Mouse (Mus musculus): ENCODE measurements around the gene Il3.
"Not testable (repeated sequence)": the region's sequence is repeated elsewhere in the genome, so short reads cannot be mapped to it uniquely, and the experiment has no call there.

Gene Il3

DNA sequence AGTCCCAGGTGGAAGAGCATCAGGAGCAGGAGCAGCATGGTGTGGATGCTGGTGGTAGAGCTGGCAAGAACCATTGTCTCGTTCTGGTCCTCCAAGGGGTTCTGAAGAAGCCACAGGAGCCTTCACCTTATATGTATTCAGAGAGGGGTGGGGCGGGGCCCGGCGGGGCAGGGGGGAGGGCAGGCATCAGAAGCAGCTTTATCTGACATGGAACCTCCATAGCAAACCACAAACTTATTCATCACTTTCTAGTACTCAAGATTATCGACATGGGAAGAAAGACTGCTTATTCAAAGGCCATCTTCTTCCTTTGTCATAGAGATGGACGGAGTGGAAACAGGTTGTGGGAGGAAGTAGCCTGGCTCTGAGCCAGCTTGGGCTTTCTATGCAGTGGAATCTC is at the start of gene Il3:
Gene Il3, minus strand, starts transcription at position 101 of the 400 bp plus-strand sequence.
- no peak for DNase-seq (ENCODE audit: extremely low read depth, low read depth, low spot score)

- no peak for DNase-seq (ENCODE audit: extremely low read depth, low read depth, low spot score)
These were observed 48.3 kb upstream of the Il3 start for GRCm38 (mm10) chr11:54315336-54315735.

- DNase-seq (ENCODE audit: extremely low read depth, low read depth, low spot score): no peak
These were observed 47.7 kb upstream of the Il3 start for GRCm38 (mm10) chr11:54314740-54315139.

DNA sequence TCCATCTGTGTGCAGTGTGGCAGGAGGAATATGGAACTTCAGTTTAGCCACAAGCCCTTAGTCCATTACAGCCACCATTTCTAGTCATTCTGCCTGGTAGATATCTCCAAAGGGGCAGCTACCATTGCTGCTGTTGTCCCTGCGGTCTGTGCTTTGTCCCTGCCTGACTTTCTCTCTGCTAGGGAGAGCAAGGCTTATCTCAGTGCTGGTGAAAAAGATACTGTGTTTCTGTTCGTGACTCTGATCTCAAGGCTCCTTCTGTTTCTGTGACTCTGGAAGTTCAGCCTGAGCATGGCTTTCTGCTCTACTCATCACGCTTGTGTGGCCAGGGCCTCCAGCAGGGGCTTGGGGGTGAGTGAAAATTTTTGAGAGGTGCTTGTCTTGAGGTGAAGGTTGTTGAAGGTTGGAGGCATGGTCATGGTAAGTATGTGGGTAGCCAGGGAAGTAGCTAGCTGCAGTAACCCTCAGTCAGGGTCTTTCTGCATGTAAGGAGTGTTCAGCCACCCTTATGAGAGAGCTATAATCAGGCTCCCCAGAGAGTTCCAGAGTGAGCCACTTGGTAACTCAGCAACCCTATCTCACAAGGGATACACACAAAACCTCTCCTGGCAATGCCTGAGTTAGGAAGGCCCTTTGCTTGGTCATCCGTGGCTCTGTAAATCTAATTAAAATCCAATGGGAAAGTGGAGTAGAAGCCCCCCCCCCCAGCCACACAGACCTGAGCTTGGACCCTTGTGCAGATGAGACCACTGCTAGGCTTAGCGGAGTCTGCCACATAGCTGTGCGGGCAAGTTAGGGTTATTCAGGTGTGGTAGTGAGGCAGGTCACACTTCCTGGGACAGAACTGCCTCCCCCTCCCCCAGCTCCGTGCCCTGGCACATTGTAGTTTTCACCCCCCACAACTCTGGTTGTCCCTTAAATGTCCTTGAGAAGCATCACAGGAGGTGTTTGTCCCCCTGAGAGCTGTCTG is 46.6 kb upstream of the Il3 start:
- no peak for DNase-seq (ENCODE audit: extremely low read depth, low read depth, low spot score)

- peak; percentile 11 for DNase-seq (ENCODE audit: extremely low read depth, low read depth, low spot score)
These were observed 45.5 kb upstream of the Il3 start for GRCm38 (mm10) chr11:54312603-54313002.

DNA sequence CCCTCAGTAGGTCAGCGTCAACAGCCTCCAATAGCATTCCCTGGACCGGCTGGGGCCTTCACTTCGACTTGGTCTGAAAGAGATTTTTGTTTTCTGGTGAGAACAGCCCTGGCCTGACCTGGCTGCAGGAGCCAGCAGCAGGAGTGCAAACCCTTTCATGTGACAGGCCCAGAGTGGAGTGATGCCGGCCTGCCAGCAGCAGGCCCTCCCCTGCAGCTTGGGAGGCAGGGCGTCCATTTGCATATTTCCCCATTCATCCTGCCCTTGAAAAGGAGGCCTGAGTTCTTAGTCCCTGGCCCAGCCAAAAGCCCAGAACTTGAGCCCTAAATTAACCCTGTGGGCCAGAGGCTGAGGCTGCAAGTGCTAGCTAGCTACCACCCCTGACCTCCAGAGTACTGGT is 44.9 kb upstream of the Il3 start:
- DNase-seq (ENCODE audit: extremely low read depth, low read depth, low spot score): no peak

- no peak for DNase-seq (ENCODE audit: extremely low read depth, low read depth, low spot score)
These were observed 43.5 kb upstream of the Il3 start for GRCm38 (mm10) chr11:54310588-54310987.

- no peak for DNase-seq (ENCODE audit: extremely low read depth, low read depth, low spot score)
These were observed 40.2 kb upstream of the Il3 start for GRCm38 (mm10) chr11:54307139-54307816.

- no peak for DNase-seq (ENCODE audit: extremely low read depth, low read depth, low spot score)
These were observed 38.3 kb upstream of the Il3 start for GRCm38 (mm10) chr11:54305331-54305730.

- no peak for DNase-seq (ENCODE audit: extremely low read depth, low read depth, low spot score)
These were observed 37.4 kb upstream of the Il3 start for GRCm38 (mm10) chr11:54304471-54304873.

DNA sequence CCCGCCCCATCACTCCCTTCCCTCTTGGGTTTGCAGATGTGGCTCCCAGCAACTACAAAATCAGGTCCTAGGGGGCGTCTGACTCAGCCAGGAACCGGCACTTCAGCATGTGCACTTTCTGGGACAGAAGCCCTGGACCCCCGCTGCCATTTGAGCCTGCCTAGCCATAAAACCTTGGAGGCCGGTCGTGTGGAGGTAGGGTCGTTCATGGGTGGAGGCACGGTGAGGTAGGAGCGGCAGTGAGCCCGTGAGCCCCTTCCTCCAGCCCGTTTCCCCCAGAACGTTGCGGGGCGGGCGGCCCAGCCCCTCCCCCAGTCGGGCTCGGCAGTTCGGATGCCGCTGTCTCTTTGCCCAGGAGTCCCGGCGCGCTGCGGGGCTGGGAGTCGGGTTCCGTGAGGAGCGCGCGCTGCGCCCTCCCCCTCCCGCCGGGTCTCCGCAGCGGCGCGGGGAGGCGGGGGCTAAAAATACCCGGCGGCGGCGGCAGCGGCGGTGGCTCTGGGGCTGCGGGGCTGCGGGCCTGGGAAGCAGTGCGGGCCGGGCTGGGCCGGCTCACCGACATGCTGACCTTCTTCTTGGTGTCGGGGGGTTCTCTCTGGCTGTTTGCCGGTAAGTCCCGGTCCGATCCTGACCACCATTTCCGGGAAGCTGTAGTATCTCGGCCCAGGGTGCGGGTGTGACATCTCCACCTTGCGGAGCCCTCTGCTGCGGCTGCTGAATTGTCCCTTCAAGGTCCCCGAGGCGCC is 36.8 kb upstream of the Il3 start, which contains the start of gene Acsl6:
Gene Acsl6, plus strand, starts transcription at position 71 of the 743 bp plus-strand sequence.
- no peak for DNase-seq (ENCODE audit: extremely low read depth, low read depth, low spot score)

- no peak for DNase-seq (ENCODE audit: extremely low read depth, low read depth, low spot score)
These were observed 36.1 kb upstream of the Il3 start for GRCm38 (mm10) chr11:54303076-54303727.

GRCm38 (mm10) chr11:54302606-54303005 is 35.5 kb upstream of the Il3 start:
- DNase-seq (ENCODE audit: extremely low read depth, low read depth, low spot score): no peak

- DNase-seq (ENCODE audit: extremely low read depth, low read depth, low spot score): no peak
These were observed 34.9 kb upstream of the Il3 start for GRCm38 (mm10) chr11:54301994-54302393.

- no peak for DNase-seq (ENCODE audit: extremely low read depth, low read depth, low spot score)
These were observed 31.7 kb upstream of the Il3 start for GRCm38 (mm10) chr11:54298777-54299176.

DNA sequence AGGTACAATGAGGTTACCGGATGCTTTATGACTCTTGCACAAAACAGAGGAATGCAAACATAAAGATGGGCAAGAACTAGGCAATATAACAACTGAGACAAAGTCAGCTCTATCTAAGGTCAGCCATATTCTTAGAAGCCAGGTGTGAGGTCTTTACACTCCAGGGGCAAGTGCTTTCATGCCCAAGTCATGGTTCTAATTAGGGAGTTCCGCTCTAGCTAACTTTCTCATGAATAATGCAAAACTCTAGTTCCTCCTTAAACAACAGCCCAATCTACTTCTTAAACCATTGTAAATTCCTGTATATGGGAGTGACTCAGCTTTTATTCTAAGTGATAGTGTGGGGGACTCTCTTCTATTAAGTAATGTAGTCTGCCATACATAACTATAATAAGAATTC is 30.4 kb upstream of the Il3 start:
- not testable (repeated sequence) for DNase-seq (ENCODE audit: extremely low read depth, low read depth, low spot score)

- no peak for DNase-seq (ENCODE audit: extremely low read depth, low read depth, low spot score)
These were observed 29.7 kb upstream of the Il3 start for GRCm38 (mm10) chr11:54296734-54297133.

- DNase-seq (ENCODE audit: extremely low read depth, low read depth, low spot score): no peak
These were observed 28.9 kb upstream of the Il3 start for GRCm38 (mm10) chr11:54295971-54296370.

- no peak for DNase-seq (ENCODE audit: extremely low read depth, low read depth, low spot score)
These were observed 27.1 kb upstream of the Il3 start for GRCm38 (mm10) chr11:54293980-54294807.

- no peak for DNase-seq (ENCODE audit: extremely low read depth, low read depth, low spot score)
These were observed 25.1 kb upstream of the Il3 start for GRCm38 (mm10) chr11:54292163-54292562.
